Mouse (Mus musculus) cerebellum, adult 2 months (tissue): ENCODE data around the gene Aph1b.

ENCODE experiments used
- CTCF ChIP-seq: fragments of 200-500 bp; IDR thresholded peaks from 2 replicates; pipeline ENCODE4 v1.5.1; 2011; ENCODE audit warnings: low read depth, mild to moderate bottlenecking, control low read depth, low read length, moderate library complexity, borderline replicate concordance; ENCODE audit not compliant: insufficient read depth
- POLR2A ChIP-seq: fragments of 200-500 bp; IDR thresholded peaks from 2 replicates; pipeline ENCODE4 v1.6.1; 2011; ENCODE audit warnings: low read length, control low read depth, borderline replicate concordance; ENCODE audit not compliant: insufficient read depth

DNA sequence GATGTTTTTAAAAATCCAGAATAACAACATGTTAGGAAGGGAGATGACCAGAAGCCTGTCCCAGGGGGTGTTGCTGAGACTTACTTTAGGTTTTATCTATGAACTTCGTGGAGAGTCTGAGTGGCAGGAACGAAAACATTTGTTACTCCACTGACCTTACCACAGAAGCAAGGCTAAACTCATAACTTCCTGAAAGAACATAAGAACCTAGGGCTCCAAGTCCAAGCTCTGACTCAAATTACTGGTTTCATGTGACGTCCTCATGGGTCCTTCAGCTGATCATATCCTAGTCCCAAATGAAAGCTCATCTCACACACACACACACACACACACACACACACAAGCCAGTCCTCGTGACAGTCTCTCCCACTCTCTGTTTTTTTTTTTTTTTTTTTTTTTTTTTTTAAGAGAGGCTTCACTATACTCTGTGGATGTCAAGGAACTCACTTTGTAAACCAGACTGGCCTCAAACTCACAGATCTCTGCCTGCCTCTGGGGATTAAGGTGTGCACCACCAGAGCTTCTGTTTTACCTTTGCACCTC is 37.1 kb upstream of the Aph1b start:
- no peak for TF ChIP-seq CTCF
- TF ChIP-seq POLR2A = no peak
